9 mouse cellular contexts compared by ENCODE assay signal in genomic region chr7:16373719-16374118, GRCm38 (mm10). TPM values are rescaled to one million over a fixed set of nuclear protein-coding genes. Genes with fewer than 3 reads are reported as not detected.
DNase-seq lines count a peak whose midpoint lies in the region; ATAC-seq and TF ChIP-seq lines count a peak whose summit lies in the region.
"Had no signal": no experiment of that assay in that cellular context is flagged by ENCODE, and none has a peak within 500 bp of the region (broad histone marks: within the 10 kb centered on the region; RNA-seq: fewer than 3 reads in every experiment).

No protein-coding gene starts in this region.

- H3K9me3 ChIP-seq in forebrain, embryonic 16.5 days (ENCODE audit: control insufficient read depth, low read length): no peaks in the 10 kb centered on the region
- H3K9me3 ChIP-seq in forebrain, embryonic 11.5 days (ENCODE audit: control insufficient read depth, low read length): no peaks in the 10 kb centered on the region
- H3K9me3 ChIP-seq in midbrain, embryonic 15.5 days: no peaks in the 10 kb centered on the region
- no peaks in the 10 kb centered on the region for H3K9me3 ChIP-seq in midbrain, embryonic 11.5 days (ENCODE audit: control insufficient read depth, low read length)
- H3K9me3 ChIP-seq in stomach, postnatal 0 days (ENCODE audit: control insufficient read depth, low read length): no peaks in the 10 kb centered on the region

- no peak overlapping the region for H3K4me2 ChIP-seq in forebrain, embryonic 16.5 days (ENCODE audit: low read length)
- no peak overlapping the region for H3K4me2 ChIP-seq in forebrain, embryonic 11.5 days (ENCODE audit: low read depth, low read length, severe bottlenecking)
- no peak overlapping the region for H3K4me2 ChIP-seq in midbrain, embryonic 15.5 days
- no peak overlapping the region for H3K4me2 ChIP-seq in midbrain, embryonic 11.5 days
- no peak overlapping the region for H3K4me2 ChIP-seq in stomach, postnatal 0 days (replicated peaks; ENCODE audit: low read depth)

- 58% methylated on average over 2 of the region's 2 CpGs for WGBS in forebrain, embryonic 16.5 days
- 81% methylated on average over 2 of the region's 2 CpGs for WGBS in forebrain, embryonic 11.5 days
- WGBS in midbrain, embryonic 15.5 days: 74% methylated on average over 2 of the region's 2 CpGs
- WGBS in midbrain, embryonic 11.5 days: 88% methylated on average over 2 of the region's 2 CpGs
- WGBS in stomach, postnatal 0 days: 30% methylated on average over 2 of the region's 2 CpGs

- H3K4me1 ChIP-seq in forebrain, embryonic 16.5 days (replicated peaks; ENCODE audit: control insufficient read depth, insufficient read depth, low read length): no peaks in the 10 kb centered on the region
- H3K4me1 ChIP-seq in forebrain, embryonic 11.5 days (replicated peaks; ENCODE audit: control insufficient read depth, insufficient read depth, low read length): no peaks in the 10 kb centered on the region
- no peaks in the 10 kb centered on the region for H3K4me1 ChIP-seq in midbrain, embryonic 15.5 days
- no peaks in the 10 kb centered on the region for H3K4me1 ChIP-seq in midbrain, embryonic 11.5 days (ENCODE audit: control insufficient read depth, insufficient read depth, low read length)
- no peaks in the 10 kb centered on the region for H3K4me1 ChIP-seq in stomach, postnatal 0 days (replicated peaks; ENCODE audit: control insufficient read depth, insufficient read depth)

- TF ChIP-seq CTCF in stomach, postnatal 0 days (IDR thresholded peaks at IDR 0.05; ENCODE audit: low read depth): peak; percentile 76

- H3K36me3 ChIP-seq in forebrain, embryonic 16.5 days (ENCODE audit: control insufficient read depth, insufficient read depth): peaks cover 23% of the 10 kb centered on the region
- peaks cover 12% of the 10 kb centered on the region for H3K36me3 ChIP-seq in forebrain, embryonic 11.5 days (ENCODE audit: control insufficient read depth, insufficient read depth, low read length)
- H3K36me3 ChIP-seq in midbrain, embryonic 15.5 days (replicated peaks): peaks cover 32% of the 10 kb centered on the region
- peaks cover 33% of the 10 kb centered on the region for H3K36me3 ChIP-seq in midbrain, embryonic 11.5 days (ENCODE audit: control insufficient read depth, insufficient read depth, low read length)
- H3K36me3 ChIP-seq in stomach, postnatal 0 days (ENCODE audit: control insufficient read depth, insufficient read depth, low read length): 0 out of 2 replicates have a peak, but pooled peaks cover 2% of the 10 kb centered on the region

- H3K27me3 ChIP-seq in forebrain, embryonic 16.5 days (replicated peaks; ENCODE audit: control insufficient read depth, insufficient read depth, low read length): no peaks in the 10 kb centered on the region
- no peaks in the 10 kb centered on the region for H3K27me3 ChIP-seq in forebrain, embryonic 11.5 days (ENCODE audit: control insufficient read depth, insufficient read depth, low read length)
- H3K27me3 ChIP-seq in midbrain, embryonic 15.5 days (replicated peaks): no peaks in the 10 kb centered on the region
- peaks cover 3% of the 10 kb centered on the region; the same call in 1 of the 2 replicates for H3K27me3 ChIP-seq in midbrain, embryonic 11.5 days (ENCODE audit: control insufficient read depth, insufficient read depth, low read length)
- H3K27me3 ChIP-seq in stomach, postnatal 0 days (ENCODE audit: control insufficient read depth, insufficient read depth, low read length): no peaks in the 10 kb centered on the region

- no peak overlapping the region for H3K9ac ChIP-seq in forebrain, embryonic 16.5 days (replicated peaks; ENCODE audit: low read depth, low read length)
- no peak overlapping the region for H3K9ac ChIP-seq in forebrain, embryonic 11.5 days (ENCODE audit: low read length)
- H3K9ac ChIP-seq in midbrain, embryonic 15.5 days: no peak overlapping the region
- H3K9ac ChIP-seq in midbrain, embryonic 11.5 days (ENCODE audit: low read length): no peak overlapping the region
- no peak overlapping the region for H3K9ac ChIP-seq in stomach, postnatal 0 days (ENCODE audit: low read length)

- no peak overlapping the region for H3K4me3 ChIP-seq in forebrain, embryonic 16.5 days (replicated peaks; ENCODE audit: low read length)
- no peak overlapping the region for H3K4me3 ChIP-seq in forebrain, embryonic 11.5 days (ENCODE audit: low read depth, low read length)
- no peak overlapping the region for H3K4me3 ChIP-seq in midbrain, embryonic 15.5 days
- H3K4me3 ChIP-seq in midbrain, embryonic 11.5 days (ENCODE audit: low read depth, low read length): no peak overlapping the region
- no peak overlapping the region for H3K4me3 ChIP-seq in stomach, postnatal 0 days (ENCODE audit: low read depth, low read length)

- ATAC-seq in forebrain, embryonic 16.5 days: peak; percentile 40; the same call in 1 of the 2 replicates
- ATAC-seq in forebrain, embryonic 11.5 days (replicated peaks; ENCODE audit: low FRiP score): no peak
- 0 out of 2 replicates have a peak, but pooled peaks have one; percentile 37 for ATAC-seq in midbrain, embryonic 15.5 days (replicated peaks)
- ATAC-seq in midbrain, embryonic 11.5 days (ENCODE audit: low FRiP score): no peak
- peak; percentile 82 for ATAC-seq in inflammation-experienced regulatory T-cells, adult 6 months
- peak; percentile 47; the same call in 1 of the 2 replicates for ATAC-seq in stomach, postnatal 0 days (ENCODE audit: low FRiP score, low TSS enrichment)

- TF ChIP-seq EP300 in stomach, postnatal 0 days (optimal IDR thresholded peaks at IDR 0.05): no peak

- H3K27ac ChIP-seq in forebrain, embryonic 16.5 days (ENCODE audit: low read length): no peak overlapping the region
- H3K27ac ChIP-seq in forebrain, embryonic 11.5 days (ENCODE audit: low read depth, low read length): no peak overlapping the region
- H3K27ac ChIP-seq in midbrain, embryonic 15.5 days: no peak overlapping the region
- no peak overlapping the region for H3K27ac ChIP-seq in midbrain, embryonic 11.5 days (ENCODE audit: low read depth, low read length)
- H3K27ac ChIP-seq in stomach, postnatal 0 days (replicated peaks): no peak overlapping the region

- no peak for DNase-seq in forebrain, embryonic 11.5 days (ENCODE audit: low spot score)
- DNase-seq in midbrain, embryonic 11.5 days (ENCODE audit: low spot score, missing footprints): no peak
- DNase-seq in stomach, postnatal 0 days (ENCODE audit: low spot score): no peak
- DNase-seq in embryo, embryonic 11 days: no peak
- DNase-seq in kidney, postnatal 25 days: no peak
- DNase-seq: cerebellum, postnatal 10 days had no signal

RNA-seq across cellular contexts. Expression of gene Sae1, which starts 13.9 kb away (rescaled TPM):
- 297 and 304 TPM in 2 replicates for polyA plus RNA-seq in forebrain, embryonic 16.5 days (2015; fragmentation: Nextera tagmentation; extraction: Ambion mirVana)
- 427 and 437 TPM in 2 replicates for polyA plus RNA-seq in forebrain, embryonic 11.5 days (2014; fragmentation: Nextera tagmentation; extraction: Ambion mirVana)
- 243 and 256 TPM in 2 replicates for polyA plus RNA-seq in midbrain, embryonic 15.5 days (2015; fragmentation: Nextera tagmentation; extraction: Ambion mirVana)
- polyA plus RNA-seq in midbrain, embryonic 11.5 days (2014; fragmentation: Nextera tagmentation; extraction: Ambion mirVana): 382 and 395 TPM in 2 replicates
- polyA plus RNA-seq in inflammation-experienced regulatory T-cells, adult 6 months (2017; shearing (Covaris generic)): 100 to 1,000 TPM in 1 of 3 experiments, 10 to 100 TPM in 2; 72.6 to 121 (median 77.7) TPM
- polyA plus RNA-seq in stomach, postnatal 0 days (2015; fragmentation: Nextera tagmentation; extraction: Ambion mirVana): 119 and 123 TPM in 2 replicates

RNA-seq across cellular contexts. Expression of gene Zc3h4, which starts 27.0 kb away (rescaled TPM):
- polyA plus RNA-seq in forebrain, embryonic 16.5 days (2015; fragmentation: Nextera tagmentation; extraction: Ambion mirVana): 18.6 and 19.3 TPM in 2 replicates
- 23.9 and 24.2 TPM in 2 replicates for polyA plus RNA-seq in forebrain, embryonic 11.5 days (2014; fragmentation: Nextera tagmentation; extraction: Ambion mirVana)
- 20.0 and 22.1 TPM in 2 replicates for polyA plus RNA-seq in midbrain, embryonic 15.5 days (2015; fragmentation: Nextera tagmentation; extraction: Ambion mirVana)
- polyA plus RNA-seq in midbrain, embryonic 11.5 days (2014; fragmentation: Nextera tagmentation; extraction: Ambion mirVana): 15.5 and 16.1 TPM in 2 replicates
- 10 to 100 TPM; 13.1 to 20.1 (median 17.3) TPM for polyA plus RNA-seq in inflammation-experienced regulatory T-cells, adult 6 months (2017; shearing (Covaris generic))
- polyA plus RNA-seq in stomach, postnatal 0 days (2015; fragmentation: Nextera tagmentation; extraction: Ambion mirVana): 5.9 and 6.2 TPM in 2 replicates

Comparison
In these comparisons a context has a peak if more than half of its experiments do, and no peak if none do; other contexts are left out.
1. ATAC-seq: peak in forebrain, embryonic 16.5 days (single experiment), midbrain, embryonic 15.5 days (single experiment), inflammation-experienced regulatory T-cells, adult 6 months (single experiment) and stomach, postnatal 0 days (single experiment); none in forebrain, embryonic 11.5 days (single experiment) and midbrain, embryonic 11.5 days (single experiment).